Mouse (Mus musculus): ENCODE results near the gene Sgcd.

- no peak for TF ChIP-seq ZC3H11A (IDR thresholded peaks at IDR 0.05; ENCODE audit: borderline replicate concordance, low read depth, low read length)
- TF ChIP-seq HCFC1 (IDR thresholded peaks at IDR 0.05; ENCODE audit: borderline replicate concordance, insufficient read depth, low read length): no peak
- TF ChIP-seq MAFK (IDR thresholded peaks at IDR 0.05; ENCODE audit: insufficient read depth, low read depth, low read length): no peak
- TF ChIP-seq ZNF384 (IDR thresholded peaks at IDR 0.05; ENCODE audit: low read depth, low read length): no peak
- no peak for TF ChIP-seq CHD2 (IDR thresholded peaks at IDR 0.05; ENCODE audit: low read depth, low read length)
Measured at GRCm38 (mm10) chr11:46904281-46904680, 1084.5 kb downstream of the Sgcd start.
